Mouse (Mus musculus): ENCODE results near the gene Dgkz.

- no peak for TF ChIP-seq POLR2A (IDR thresholded peaks at IDR 0.05; ENCODE audit: low read depth, low read length)
- peak; percentile 44 for TF ChIP-seq CTCF (conservative IDR thresholded peaks at IDR 0.05; ENCODE audit: insufficient read depth, insufficient read length, low read depth, low read length)
These were observed 31.6 kb upstream of the Dgkz start for GRCm38 (mm10) chr2:92006983-92007921.

All from kidney, adult 2 months (tissue).